Mouse (Mus musculus): ENCODE data around the gene Sh2b3. TPM values are rescaled to one million over a fixed set of nuclear protein-coding genes. Genes with fewer than 3 reads are reported as not detected.
"Not testable (repeated sequence)": the region's sequence is repeated elsewhere in the genome, so short reads cannot be mapped to it uniquely, and the experiment has no call there.

Sh2b3 gene
- total RNA-seq (2021), result 35.6 and 43.0 TPM in 2 replicates
- long read RNA-seq, experiment 1, full-length matches to known transcripts, result 23 of 44 reads
- long read RNA-seq, experiment 1, partial matches to known transcripts, result 3 of 44 reads
- long read RNA-seq, experiment 1, other reads (novel, unspliced or antisense), result 18 of 44 reads
- long read RNA-seq, experiment 2, full-length matches to known transcripts, result 13 of 35 reads
- long read RNA-seq, experiment 2, partial matches to known transcripts, result 4 of 35 reads
- long read RNA-seq, experiment 2, other reads (novel, unspliced or antisense), result 18 of 35 reads

DNA sequence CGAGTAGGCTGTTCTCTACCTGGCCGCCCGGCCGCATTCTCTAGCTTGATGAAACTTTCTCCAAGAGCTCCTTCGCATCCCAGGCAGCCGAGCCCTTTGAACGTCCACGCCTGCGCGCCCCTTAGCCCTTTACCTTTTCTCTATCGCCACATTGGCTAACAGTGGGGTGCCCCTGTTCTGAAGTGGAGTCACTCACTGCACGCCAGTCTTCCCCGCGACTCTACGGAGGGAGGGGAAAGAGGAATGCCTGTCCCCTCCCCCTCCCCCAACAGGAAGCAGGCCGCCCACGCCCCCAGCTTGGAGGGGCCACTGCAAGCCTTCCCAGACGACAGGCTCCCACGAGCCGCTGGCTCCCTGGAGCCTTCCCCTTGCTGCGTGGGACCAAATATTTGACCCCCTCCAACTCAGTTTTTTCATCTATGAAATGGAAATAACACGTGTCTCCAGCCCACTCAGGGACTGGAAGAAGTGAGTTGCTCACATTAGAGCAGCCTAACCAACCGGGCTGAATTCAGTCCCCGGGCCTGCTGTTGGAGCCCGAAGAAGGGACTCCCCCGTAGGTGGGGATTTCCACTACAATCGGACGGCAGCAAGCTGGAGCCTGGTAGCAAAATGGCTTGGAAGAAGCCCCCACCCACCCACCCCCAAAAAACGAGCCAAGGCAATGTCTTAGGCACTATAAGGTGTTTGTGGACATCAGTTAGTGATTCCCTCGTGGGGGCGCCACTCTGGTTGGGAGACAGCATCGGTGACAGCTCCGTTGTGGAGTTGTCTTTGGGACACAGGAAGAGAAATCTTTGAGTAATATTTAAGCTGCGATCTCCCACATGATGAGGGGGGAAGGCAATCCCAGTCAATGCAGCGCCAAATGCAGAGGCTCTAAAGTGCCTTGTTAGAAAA lies at the start of gene Sh2b3:
TSS of gene Sh2b3 (minus strand) at position 206 of the 900 bp plus-strand sequence.
- peak; percentile 62 for DNase-seq

DNA sequence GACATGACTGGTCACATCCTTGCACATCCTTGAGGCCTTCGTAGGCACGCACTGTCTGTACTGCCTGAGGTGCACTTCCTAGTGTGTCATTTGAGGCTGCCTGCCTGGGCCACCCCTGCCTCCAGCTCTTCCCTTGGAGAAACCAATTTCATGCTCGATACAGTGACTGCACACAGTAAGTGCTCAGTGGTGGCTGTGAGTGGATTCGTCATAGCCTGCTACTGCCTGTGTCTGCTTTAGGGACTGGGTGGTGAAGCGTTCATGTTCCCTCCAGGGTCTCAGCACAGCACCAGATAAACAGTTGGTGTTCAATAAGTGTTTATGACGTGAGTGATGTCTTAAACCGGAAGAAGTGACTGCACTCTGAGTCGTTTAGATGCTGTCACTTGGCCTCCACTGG lies 45.9 kb upstream of the Sh2b3 start:
- DNase-seq, result no peak

DNA sequence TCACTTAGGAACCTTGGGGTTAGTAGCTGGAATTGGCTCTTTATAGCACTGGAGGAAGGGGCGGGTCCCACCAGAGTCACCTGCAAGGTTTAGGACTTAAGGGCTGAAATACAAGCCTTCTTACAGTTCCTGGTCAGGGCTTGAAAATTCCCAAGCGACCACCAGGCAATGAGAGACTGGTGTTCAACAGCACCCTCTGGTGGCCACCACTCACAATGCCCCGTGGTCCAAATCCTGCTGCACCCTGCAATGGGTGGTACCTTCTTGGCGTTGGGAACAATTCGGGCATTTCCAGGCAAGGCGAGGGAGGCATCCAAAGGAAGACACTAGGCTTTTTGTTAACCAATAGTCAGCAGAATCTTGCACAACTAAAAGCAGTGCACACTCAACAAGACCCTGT lies 41.8 kb upstream of the Sh2b3 start:
- peak; percentile 66 for DNase-seq

DNA sequence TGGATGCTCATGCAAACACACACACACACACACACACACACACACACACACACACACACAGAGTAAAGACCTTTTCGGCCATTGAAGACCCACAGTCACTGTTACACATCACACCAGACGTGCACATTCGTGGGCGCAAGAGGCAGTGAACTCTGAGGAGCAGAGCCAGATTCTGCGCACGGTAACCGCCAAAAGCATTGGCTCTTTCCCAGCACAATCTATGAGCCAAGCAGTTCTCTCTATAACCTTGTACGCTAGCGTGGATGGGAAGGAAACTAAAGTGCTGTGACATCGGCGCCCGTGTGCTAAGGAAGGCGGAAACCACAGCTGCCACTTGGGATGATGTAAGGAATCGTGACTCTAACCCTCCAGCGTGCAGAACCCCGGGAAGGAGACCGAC lies 41.3 kb upstream of the Sh2b3 start:
- DNase-seq, result no peak

DNA sequence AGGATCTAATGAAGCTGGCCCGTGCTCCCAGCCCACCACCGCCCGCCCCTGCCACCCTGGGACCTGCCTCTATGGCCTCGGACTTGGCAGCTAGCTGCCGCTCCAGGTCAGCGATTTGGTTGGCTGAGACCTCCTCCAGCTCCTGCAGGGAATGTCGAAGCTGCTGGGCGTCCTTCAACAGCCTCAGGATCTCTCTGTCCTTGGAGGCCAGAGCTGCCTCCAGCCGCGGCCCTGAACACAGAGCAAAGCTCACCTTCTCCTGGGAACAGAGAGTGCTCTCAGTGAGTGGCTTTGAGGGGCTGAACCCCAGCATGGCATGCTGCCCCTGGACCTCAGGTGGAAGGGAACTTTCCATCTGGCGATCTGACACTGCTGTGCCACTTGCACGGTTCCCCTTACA lies 39.5 kb upstream of the Sh2b3 start:
- peak; percentile 58 for DNase-seq

DNA sequence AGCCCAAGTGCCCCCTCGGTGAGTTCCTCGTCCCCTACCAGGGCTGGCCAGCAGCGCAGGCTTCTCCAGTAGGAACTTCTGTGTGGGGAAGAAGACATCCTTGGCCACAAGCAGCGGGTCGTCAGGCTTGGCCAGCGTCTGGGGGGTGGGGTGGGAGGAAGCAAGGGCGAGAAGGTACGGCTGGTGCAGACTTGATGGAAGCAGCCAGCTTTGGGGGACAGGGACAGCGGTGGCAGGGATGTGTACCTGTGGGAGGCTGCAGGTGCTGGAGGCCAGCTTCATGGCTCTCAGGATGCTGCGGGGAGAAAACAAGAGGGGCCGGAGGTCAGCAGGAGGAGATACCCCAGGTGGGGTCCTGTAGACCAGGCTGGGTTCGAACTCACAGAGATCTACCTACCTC lies 37.6 kb upstream of the Sh2b3 start:
- no peak for DNase-seq

DNA sequence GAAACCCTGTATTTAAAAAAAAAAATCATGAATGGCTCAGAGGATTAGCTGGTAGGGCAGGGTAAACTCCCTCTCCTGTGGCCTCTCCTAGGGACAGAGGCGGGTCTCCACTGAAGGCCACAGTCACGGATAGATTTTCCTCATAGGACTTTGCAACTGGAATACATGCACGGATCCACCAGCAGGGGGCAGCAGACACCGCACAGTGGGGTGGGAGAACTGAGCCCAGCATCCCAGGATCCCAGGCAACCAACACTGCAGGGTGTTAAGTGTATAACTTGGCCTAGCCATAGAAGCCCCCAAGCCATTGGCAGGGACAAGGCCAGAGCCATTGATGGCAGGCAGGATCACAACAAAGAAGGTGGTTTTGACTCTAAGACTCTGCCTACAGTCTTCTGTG lies 34.7 kb upstream of the Sh2b3 start:
- peak; percentile 95 for DNase-seq

DNA sequence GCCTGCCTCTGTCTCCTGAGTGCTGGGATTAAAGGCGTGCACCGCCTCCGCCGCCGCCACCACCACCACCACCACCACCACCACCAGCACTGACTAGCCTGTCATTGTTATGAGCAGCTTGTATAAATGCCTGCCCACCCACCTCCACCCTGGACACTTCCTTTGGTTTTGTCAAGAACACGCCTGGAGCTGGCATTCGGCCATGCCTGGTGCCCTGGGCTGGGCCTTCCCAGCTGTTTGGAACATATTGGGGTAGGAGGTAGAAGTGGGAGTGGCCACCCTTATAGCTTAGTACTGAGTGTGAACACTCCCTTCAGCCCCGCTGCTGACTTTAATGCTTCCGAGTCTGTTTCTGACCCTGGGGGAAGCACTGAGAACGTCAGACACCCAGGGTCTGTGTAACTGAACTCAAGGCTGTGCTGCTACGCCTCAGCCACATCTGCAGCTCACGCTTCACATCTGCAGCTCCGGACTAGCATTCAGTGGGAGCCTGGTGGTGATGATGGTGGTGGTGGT lies 34.1 kb upstream of the Sh2b3 start:
- DNase-seq, result peak; percentile 47

DNA sequence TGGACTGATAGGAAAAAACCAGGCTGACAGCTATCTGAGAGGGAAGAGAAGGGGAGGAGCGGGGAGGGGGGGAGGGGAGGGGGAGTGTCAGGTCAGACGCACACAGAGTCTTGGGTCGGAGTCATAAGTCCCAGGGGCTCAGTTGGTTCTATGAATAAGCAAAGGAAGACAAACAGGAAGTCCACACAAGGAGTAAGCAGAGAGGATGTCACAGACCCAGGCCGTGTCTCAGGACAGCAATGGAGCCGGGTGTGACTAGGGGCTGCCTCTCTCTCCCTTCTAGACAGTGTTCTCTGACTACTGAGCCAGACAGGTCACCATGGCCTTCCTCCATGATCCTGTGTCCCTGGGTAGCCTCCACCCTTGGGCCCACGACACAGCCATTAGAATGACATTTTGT lies 33.4 kb upstream of the Sh2b3 start:
- no peak for DNase-seq

DNA sequence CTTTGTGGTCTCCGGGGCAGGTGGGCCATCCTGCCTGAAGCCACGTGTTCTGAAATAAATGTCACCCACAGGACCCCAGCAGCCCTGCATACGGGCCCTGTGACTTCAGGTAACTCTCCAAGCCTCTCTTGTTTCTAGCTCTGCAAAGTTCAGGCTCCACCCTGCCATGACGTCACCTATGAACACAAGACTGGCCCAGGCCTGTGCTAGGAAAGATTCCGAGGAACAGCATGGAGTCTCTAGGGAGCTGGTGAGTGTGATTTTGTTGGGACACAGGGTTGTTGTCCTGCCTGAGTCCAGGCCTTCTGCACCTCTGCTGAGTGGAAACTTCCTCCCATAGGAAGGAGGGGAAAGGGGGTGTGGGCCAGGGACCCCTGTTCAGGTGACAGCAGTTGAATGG lies 30.5 kb upstream of the Sh2b3 start:
- DNase-seq, result no peak

DNA sequence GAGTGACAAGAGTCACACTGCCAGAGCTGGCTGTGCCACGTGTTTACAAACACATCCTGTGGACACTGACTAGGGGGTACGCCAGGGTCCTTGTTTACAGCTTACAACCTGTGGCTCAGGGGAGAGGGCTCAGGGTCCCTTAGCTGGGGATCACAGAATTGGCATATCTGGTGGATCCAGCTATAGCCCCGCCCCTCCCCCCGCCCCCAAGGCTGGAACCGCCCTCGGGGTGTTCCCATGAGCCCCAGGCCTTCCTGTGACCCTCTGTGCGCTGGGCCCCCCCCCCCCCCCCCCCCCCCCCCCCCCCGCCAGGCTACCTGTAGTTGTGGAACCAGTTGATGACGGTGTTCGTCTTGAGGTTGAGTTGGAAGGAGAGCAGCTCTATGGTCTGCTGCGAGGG lies 26.9 kb upstream of the Sh2b3 start:
- no peak for DNase-seq

DNA sequence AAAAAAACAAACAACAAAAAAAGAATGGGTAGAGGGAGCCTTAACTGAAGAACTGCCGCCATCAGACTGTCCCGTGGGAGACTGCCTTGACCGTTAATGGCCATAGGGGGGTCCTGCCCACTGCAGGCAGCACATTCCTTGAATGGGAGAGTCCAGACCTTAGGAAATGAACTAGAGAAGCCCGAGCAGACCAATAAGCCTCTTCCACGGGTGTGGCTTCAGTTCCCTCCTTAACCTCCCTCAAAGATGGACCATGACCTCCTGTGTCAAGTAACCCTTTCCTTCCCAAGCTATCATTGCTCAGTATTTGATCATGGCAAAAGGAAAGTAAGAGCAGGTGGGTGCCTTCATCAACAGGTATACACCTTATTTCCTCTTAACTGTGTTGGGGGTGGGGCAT lies 24.5 kb upstream of the Sh2b3 start:
- DNase-seq, result no peak

DNA sequence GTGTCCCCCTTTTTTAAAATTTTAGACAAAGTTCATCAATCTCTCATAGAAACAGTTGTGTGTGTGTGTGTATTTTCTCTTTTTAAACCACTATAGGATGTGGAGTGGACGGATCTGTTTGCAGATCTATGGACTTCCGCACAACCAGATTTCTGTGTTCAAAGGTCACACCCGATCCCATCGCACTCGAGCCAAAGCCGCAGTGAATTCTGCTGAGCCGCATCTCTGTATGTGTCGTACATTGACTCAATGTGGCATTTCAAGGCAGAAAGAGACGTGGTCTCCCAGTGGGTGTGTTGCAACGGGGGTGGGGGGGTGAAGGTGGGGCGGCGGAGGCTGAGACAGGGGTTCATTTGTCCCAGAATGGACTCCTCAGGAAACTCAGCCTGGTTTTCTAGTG lies 21.0 kb upstream of the Sh2b3 start:
- no peak for DNase-seq

DNA sequence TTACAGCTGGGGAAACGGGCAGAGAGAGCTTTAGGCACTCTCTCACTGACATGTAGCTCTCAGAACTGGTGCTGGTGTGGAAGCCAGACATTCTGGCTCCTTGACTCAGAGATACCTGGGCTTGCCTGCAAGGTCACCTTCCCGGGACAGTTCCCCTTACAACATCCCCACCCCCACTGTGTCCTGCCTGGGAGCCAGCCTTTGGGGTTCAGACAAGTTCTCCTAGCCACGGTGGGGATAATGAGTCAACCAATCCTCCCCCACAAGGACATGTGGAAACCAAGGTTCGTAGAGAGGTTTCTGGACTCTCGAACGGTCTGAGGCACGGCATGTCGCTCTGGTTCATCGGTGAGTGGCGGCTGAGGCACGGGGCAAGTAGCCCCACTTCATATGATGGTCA lies 19.3 kb upstream of the Sh2b3 start:
- peak; percentile 53 for DNase-seq

DNA sequence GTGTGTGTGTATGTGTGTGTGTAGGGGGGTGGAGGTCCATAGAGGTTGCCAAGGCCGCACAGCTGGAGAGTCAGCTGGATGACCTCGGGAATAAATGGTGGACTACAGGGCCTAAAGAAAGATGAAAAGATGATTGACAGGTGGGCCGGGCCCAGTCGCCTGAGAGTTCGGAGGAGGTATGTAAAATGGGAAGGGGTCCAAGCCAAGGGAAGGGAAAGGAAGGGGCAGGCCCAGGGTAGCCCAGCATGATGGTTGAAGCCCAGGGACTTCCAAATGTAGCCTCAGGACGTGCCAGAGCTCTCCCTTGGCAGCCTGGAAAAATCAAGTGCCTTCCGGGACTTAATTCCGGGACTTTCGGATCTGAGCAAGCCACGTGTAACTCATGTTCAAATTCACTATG lies 17.3 kb upstream of the Sh2b3 start:
- DNase-seq, result peak; percentile 45

DNA sequence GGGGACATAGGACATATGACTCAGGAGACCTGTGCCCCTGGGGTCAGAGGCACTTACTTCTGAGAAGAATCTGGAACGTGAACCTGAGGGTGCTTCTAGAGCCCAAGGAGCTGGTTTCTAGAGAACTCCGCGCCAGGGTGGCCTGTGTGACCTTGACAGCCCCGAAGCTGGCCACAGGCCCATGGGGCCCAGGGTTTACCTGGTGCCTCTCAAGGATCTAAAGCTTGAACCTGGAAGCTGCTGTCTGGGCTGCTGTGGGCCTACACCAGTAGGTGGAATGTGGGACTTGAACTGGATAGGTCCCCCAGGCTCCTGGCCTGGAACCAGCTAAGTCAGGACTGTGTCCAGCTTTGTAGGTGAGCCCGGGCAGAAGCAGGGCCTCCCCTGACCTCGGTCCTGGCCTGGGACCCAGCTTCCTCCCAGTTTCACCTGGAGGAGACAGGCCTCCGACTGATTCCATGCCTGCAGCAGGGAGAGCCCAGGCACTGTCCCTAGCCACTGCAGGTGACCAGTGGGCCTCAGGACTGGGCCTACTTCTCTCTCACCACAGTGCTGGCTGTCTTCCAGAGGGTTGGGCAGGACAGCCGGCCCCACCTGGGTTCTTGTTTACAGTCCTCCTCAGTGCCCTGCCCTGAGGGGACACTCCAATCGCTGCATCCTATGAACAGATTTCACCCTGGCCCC lies 16.1 kb upstream of the Sh2b3 start:
- DNase-seq, result peak; percentile 58

DNA sequence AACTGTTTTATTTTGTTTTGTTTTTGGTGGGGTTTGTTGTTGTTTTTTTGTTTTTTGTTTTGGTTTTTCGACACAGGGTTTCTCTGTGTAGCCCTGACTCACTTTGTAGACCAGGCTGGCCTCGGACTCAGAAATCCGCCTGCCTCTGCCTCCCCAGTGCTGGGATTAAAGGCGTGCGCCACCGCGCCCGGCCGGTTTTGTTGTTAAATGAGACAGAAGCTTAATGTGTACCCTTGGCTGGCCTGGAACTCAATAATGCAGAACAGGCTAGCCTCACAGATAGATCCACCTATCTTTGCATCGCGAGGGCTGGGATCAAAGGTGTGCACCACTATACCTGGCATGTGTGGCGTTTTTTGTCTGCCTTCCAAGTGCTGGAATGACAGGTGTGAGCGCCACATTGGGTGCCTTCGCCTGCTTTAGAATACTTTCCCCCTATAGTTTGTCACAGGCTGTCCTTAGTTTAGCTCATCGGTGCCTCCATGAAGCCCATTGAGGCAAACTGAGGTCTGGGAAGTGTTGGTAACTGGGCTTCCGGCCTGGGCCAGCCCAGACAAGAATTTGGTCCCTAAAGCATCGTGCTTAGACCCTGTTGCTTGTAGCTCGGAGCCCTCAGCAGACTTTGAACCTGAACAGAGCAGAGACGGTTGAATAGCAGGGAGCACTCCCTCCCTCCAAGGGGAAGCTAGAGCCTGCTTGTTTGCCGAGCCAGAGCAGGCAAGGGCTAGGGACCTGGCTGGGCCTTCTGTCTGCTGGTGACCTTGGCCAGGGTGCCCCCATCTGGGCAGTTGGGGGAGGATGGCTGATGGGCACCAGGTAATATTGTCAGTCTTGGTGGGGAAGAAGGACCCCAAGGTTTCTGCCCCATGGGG lies 12.3 kb upstream of the Sh2b3 start:
- DNase-seq, result peak; percentile 30

DNA sequence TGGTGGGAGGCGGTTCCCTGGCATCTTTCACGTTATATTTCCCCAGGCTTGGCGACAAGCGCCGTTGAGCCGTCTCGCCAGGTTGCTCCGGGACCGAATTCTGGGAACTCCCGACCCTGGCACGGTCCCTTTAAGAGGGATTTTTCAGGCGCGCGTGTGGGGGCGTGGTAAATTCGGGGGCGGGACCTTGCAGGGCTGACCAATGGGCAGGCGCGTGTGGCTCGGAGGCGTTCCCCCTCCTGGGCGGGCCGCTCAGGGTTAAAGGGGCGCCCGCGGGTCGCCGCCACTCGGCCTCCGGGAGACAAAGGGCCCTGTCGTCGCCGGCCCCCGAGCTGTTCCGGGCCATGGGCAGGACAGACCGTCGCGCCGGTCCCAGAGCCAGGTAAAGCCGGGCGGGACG lies 11.3 kb upstream of the Sh2b3 start, which contains the start of gene Pheta1:
TSS of gene Pheta1 (plus strand) at position 242 of the 400 bp plus-strand sequence.
- peak; percentile 97 for DNase-seq

DNA sequence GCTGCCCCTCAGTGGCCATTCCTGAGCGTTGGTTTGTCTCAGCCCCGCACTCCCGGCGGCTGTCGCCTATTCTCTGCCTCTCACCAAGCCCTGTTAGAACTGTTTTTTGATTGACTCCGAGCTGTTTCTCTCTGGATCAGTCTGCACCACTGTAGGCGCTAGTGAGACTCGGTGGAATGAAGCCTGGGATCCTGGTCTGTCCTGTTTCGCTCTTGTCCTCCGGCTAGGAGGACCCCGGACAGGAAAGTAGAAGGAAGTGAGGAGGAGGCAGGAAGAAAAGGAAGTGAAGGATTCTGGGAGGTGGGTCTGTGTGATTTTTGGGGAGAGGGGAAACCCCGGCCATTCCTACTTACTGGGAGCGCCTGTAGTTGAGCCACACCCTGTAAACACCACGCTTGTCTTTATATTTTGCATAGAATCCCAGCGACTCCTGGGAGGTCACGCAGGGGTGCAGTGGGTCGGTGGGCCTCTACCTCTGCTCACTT lies 10.6 kb upstream of the Sh2b3 start:
- peak; percentile 61 for DNase-seq

DNA sequence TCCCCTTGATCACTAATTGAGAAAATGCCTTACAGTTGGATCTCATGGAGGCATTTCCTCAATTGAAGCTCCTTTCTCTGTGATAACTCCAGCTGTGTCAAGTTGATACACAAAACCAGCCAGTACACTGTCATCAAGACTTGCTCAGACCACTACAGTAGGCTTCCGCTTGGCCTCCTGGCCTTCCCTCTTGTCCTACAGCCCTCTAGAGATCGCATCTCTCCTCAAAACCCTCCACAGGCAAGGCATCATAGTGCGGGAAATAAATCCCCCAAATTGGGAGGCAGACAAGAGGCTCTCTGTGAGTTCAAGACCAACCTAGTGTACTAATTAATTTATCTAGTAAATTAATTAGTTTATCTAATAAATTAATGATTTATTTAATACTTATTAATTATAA lies 9.8 kb upstream of the Sh2b3 start:
- not testable (repeated sequence) for DNase-seq

DNA sequence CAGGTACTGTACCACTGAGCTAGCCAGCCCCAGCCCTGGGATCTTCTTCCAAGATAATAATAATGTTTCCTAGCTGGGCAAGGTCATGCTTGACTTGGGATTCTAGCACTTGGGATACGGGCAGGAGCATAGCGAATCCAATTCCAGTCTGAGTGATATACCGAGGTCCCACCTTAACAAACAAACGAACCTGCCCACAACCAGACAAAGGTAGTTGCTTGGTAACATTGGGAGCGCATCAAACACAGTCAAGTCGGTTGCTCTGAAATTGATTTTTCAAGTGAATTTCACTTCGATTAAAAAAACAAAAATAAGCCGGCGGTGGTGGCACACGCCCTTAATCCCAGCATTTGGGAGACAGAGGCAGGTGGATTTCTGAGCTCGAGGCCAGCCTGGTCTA lies 8.9 kb upstream of the Sh2b3 start:
- DNase-seq, result no peak

DNA sequence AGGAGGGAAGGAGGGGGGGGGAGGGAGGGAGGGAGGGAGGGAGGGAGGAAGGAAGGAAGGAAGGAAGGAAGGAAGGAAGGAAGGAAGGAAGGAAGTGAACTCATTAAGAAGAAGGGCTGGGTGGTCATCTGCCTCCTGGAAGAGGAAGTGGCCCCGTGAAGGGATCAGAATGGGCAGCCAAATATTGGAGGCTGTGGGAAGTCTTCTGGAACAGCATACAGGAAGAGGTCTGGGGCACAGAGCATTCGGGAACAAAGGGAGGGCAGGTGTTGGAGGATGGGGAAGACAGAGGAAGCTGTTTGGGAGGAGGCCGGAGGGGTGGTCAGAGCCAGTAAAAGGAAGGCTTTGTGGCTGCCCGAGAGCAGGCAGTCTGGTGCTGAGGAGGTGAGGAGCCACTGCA lies 7.9 kb upstream of the Sh2b3 start:
- no peak for DNase-seq
